Mouse (Mus musculus) ES-E14 (cell line): ENCODE measurements around the gene Dennd4c.

Source experiments
- CHD2 ChIP-seq: IDR thresholded peaks from 2 replicates; pipeline ENCODE4 v1.6.1; 2014; ENCODE audit warnings: mild to moderate bottlenecking, low read depth, low read length, inconsistent platforms
- HCFC1 ChIP-seq: IDR thresholded peaks from 2 replicates; pipeline ENCODE4 v1.6.1; 2012; ENCODE audit warnings: low read length, inconsistent platforms, borderline replicate concordance; ENCODE audit not compliant: insufficient read depth
- MAFK ChIP-seq: IDR thresholded peaks from 2 replicates; pipeline ENCODE4 v1.6.1; 2014; ENCODE audit warnings: mild to moderate bottlenecking, low read depth, low read length, inconsistent platforms; ENCODE audit not compliant: insufficient read depth
- ZC3H11A ChIP-seq: IDR thresholded peaks from 2 replicates; pipeline ENCODE4 v1.6.1; 2012; ENCODE audit warnings: low read depth, mild to moderate bottlenecking, inconsistent platforms, low read length, borderline replicate concordance
- ZNF384 ChIP-seq: IDR thresholded peaks from 2 replicates; pipeline ENCODE4 v1.6.1; 2012; ENCODE audit warnings: low read depth, low read length, inconsistent platforms

DNA sequence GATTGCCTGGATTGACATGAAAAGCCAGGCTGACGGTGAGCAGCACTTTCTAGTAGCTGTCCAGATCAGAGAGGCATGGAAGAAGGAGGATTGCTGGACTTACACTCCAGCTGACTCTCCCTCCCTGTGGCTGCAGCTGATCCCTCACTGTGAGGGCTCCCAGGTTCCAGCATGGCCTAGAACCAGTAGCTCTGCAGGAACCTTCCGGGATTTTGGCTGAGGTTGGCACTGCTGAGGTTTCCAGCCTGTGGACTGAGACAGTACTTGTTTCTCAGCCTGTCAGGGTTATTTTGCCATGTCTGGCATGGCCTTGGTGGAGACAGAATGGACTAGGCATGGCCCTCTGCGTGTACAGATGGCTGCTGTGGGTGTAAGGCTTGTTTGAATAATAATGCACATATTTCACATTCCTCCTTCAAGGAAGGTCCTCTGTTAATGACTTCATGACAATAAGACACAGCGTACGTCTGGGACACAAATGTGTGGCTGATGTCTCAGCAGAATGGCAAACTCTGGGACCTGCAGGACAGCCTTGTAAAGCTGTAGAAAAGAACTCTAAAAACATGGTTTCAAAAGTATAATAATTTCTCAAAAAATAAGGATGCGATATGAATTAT, 38.2 kb upstream of the Dennd4c start:
- TF ChIP-seq ZC3H11A (no peak), CHD2 (no peak), ZNF384 (no peak), HCFC1 (no peak), MAFK (no peak)
